Mouse (Mus musculus) gonadal fat pad, adult 2 months (tissue): ENCODE results near the gene Osbpl9. TPM values are rescaled to one million over a fixed set of nuclear protein-coding genes. Genes with fewer than 3 reads are reported as not detected.

Experiments used
- DNase-seq: peaks from one replicate; pipeline ENCODE4 v3.0.0-alpha.2; 2012; ENCODE audit warnings: low read depth
- polyA plus RNA-seq: library from polyadenylated mRNA; depleted of rRNA; stranded (reverse); fragments of >200 nt; gene quantifications from 2 replicates; pipeline ENCODE4 v1.2.3, GENCODE M21; 2012

Osbpl9 gene
- polyA plus RNA-seq, 1 experiment = 138 TPM

- no peak for DNase-seq
Observed at GRCm38 (mm10) chr4:109134955-109135354, 67.1 kb downstream of the Osbpl9 start.

DNA sequence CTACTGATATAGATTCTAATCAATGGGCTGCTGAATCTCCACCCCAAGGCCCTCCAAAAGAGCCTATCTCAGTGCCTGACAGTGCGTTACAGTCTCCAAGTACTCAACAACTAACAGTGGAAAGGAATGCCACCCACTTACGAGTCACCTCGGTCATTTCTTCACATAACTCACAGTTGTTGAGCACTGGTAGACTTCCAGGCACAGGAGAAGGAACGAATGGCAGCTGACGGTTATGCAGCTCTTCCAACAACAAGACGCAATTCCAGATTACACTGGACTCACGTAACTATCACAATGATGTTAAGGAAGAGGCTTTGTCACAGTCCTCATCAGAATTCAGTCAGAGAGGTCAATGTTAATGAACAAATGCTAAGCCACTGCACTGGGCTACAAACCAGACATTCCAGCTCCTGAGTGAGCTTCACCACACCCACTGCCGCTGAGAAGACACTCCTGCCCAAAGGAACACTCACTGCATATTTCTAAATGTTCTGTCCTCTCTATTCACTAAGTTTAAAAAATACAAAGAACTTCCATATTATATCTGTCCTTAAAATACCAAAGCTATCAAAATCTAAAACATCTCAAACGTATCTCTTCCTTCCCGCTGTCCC is 70.7 kb downstream of the Osbpl9 start:
- DNase-seq = no peak

- no peak for DNase-seq
Observed at GRCm38 (mm10) chr4:109128971-109129370, 73.1 kb downstream of the Osbpl9 start.

DNA sequence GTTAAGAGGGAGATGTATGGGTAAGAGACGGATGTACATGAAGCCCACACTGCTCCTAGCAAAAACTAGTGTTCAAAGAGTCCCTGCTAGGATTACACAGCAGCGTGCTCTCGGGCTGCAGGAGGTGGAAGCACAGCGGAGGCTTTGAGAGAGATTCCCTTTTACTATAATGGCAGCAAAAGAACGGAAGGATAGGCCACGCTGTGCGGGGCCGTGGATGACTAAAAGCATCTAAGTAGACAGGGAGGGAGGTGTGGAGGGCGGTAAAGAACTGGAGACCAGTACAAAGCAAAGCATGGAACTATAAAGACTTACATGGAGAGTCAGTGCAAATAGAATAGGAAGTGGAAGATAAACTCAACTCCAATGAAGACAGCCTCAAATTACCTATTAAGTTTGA is 74.1 kb downstream of the Osbpl9 start:
- no peak for DNase-seq

DNA sequence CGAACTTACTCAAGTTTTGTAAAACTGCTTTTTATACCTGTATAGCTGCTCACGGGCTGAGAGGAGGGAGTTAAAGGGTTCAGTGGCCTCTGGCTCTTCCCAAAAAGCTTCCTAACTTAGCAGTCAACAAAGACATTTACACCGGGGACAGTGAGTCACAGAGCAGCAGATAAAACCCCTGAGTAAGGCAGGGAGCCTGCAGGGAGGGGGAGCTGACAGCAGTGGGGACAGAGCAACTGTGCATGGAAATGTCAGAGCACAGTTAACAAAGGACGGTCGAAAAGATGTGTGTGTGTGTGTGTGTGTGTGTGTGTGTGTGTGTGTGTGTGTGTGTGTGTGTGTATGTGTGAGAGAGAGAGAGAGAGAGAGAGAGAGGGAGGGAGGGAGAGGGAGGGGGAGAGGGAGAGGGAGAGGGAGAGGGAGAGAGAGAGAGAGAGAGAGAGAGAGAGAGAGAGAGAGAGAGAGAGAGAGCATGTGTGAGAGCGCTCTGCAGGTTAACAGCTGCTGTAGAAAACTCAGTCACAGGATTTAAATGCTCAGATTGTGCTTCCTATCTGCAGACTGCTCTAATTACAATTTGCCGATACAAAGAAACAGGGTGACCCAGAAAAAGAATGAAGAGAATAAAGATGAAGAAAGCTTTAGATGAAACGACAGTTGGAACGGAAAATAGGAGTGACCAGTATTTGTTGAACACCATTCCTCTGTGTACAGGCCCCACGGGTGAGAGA is 75.1 kb downstream of the Osbpl9 start:
- DNase-seq = no peak

DNA sequence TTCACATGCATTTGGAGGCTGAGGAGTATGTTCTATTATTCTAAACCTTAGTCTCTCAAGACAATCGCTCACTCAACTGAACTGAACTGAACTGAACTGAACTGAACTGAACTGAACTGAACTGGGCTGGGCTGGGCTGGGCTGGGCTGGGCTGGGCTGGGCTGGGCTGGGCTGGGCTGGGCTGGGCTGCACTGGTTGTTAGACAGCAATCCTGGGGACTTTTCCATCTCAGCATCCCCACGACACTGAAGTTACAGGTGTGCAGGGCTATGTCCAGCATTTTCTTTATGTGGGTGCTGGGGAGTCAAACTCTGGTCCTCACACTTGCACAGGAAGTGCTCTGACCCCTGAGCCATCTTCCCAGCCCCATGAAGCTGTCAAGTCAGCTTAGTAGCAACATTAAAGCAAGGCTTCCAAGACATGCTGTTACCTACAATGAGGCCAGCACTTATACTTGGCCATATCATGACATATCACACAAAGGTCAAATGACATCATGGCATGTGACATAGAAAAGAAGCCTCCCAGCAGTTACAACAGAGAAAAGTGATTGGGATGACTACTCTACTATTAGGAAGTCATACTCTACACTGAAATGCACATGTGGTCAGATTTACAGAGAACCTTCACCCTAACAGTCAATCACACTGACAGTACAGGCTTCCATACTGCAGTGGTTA is 76.2 kb downstream of the Osbpl9 start:
- DNase-seq = no peak

GRCm38 (mm10) chr4:109122830-109123555 is 79.1 kb downstream of the Osbpl9 start:
- peak; percentile 34 for DNase-seq

DNA sequence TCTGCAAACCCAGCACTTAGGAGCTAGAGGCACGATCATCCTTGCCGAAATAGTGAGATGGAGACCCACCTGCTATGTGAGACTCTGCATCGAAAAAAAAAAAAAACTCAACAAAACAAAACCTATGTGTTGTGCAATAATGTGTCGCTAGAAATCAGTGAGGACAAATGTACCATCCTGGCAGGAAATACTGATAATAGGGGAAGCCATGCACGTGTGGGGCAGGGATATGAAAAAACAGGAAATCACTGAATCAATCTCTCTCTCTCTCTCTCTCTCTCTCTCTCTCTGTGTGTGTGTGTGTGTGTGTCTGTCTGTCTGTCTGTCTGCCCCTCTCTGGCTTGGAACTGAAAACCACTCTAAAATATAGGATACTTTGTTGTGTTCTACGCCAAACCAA is 81.3 kb downstream of the Osbpl9 start:
- no peak for DNase-seq

DNA sequence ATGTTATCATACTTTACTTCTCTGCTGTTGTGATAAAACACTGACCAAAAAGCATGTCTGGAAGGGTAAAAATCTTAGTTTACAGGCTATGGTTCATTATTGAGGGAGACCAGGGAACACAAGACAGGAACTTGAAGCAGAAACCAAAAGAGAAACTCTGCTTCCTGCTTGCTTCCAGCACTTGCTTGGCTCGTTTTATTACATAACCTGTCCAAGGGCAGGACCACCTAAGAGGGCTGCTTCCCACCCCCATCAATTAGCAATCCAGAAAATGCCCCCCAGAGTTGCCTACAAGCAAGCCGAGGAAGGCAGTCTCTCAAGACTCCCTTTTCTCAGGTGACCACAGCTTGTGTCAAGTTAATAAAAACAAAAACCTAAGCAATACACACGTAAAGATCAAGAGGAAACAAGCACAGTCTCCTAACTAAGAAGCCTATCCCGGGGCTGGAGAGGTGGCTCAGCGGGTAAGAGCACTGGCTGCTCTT is 82.4 kb downstream of the Osbpl9 start:
- DNase-seq = no peak

DNA sequence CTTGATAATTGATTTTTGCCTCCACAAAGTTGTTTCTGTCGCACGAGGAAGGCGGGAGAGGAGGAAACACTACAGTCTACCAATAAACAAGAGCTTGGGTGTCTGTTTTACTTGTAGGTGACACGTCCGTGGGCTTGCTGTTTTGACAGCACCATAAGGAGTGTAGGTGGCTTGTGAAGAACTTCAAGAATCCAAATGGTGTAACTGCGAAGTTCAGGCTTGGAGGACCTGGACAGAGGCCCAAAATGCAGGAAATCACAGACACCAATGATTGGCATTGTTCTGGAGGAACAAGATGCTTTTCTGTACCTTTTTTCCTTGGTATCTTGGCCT is 83.8 kb downstream of the Osbpl9 start:
- no peak for DNase-seq

DNA sequence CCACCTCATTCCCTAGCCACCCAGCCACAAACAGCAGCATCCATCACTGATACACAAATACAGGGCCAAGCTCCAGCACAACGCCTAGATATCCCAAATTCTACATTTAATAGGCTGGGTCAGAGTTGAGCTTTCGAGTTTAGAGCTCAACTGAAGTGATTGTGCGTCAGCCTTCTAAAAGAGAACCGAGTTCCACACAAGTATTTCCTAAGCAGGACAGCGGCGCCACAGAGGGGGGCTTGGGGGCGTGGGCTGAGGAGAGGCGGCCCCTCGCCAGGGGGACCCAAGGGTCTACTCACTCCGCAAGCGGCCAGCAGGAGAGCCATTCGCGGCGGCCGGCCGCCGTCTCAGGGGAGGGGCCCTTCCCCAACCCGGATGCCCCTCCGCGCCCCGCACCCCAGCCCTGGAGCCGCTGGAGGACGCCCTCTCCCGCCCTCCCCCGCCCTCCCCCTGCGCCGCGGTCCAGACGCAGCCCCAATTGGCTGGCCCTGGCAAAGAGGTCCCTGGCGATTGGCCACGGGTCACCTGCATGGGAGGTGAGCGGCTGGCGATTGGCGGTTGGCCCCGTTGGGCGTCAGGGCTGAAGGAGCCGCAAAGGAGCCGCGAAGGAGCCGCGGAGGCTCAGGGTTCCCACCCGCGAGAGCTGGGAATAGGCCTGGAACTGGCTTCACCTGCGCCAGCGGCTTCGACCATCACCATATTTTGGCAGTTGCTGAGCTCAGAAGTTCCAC is 84.3 kb downstream of the Osbpl9 start:
- DNase-seq = peak; percentile 56

- no peak for DNase-seq
Observed at GRCm38 (mm10) chr4:109116938-109117337, 85.1 kb downstream of the Osbpl9 start.

GRCm38 (mm10) chr4:109116494-109116893 is 85.6 kb downstream of the Osbpl9 start:
- DNase-seq = no peak

DNA sequence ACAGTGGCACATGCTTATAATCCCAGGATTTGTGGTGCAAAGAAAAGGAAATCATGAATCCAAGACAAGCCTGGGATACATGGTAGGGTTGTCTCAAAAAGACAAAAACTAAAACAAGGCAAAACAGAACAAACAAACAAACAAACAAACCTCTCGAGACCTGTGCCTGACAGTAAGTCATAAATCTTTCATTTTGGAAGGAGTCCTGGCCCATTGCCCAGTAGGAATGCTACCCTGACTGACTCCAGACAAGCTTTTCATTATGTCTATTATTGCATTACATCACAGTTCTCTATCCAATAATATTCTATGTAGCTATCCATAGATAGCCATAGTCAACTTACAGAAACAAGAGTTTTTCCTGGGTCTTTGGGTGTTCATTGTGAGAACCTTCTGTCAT is 86.3 kb downstream of the Osbpl9 start:
- no peak for DNase-seq

DNA sequence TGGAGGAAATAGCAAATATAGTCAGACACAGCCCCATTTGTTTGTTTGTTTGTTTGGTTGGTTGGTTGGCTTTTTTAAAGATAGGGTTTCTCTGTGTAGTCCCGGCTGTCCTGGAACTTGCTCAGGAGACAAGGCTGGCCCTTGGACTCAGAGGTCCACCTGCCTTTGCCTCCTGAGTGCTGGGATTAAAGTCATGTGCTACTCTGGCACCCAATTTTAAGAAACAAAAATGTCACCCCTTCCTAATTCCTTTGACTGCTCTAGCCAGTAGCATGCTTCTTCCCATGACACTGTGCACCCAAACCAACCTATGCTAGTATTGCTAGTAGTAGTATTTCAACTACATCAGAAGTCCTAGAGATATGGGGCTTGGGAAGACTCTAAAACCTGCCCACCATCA is 87.8 kb downstream of the Osbpl9 start:
- no peak for DNase-seq

GRCm38 (mm10) chr4:109112915-109113505 is 89.1 kb downstream of the Osbpl9 start:
- DNase-seq = no peak

- DNase-seq = no peak
Observed at GRCm38 (mm10) chr4:109110978-109111377, 91.1 kb downstream of the Osbpl9 start.

- DNase-seq = no peak
Observed at GRCm38 (mm10) chr4:109109686-109110085, 92.4 kb downstream of the Osbpl9 start.

DNA sequence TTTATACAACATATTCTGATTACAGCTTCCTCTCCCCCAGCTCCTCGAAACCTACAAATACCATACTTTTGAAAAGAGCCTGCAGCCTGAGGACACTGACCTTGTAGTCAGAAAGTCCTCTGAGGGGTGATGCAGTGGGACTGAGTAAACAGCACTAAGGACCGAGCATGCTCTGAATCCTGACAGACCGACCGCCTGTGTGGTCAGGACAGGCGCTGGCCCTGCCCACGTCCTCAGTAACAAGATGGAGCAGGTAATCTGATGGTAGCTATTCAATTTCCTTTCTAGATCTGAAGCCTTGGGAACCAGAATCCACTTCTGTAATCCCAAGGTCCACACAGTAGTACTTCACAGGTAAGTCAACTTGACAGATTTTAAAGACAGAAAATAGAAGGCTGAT is 93.1 kb downstream of the Osbpl9 start:
- no peak for DNase-seq

- no peak for DNase-seq
Observed at GRCm38 (mm10) chr4:109106594-109106993, 95.5 kb downstream of the Osbpl9 start.

GRCm38 (mm10) chr4:109106034-109106433 is 96.0 kb downstream of the Osbpl9 start:
- no peak for DNase-seq
